Mouse (Mus musculus) forebrain, embryonic 11.5 days (tissue): ENCODE data around the gene Pcdh17. TPM values are rescaled to one million over a fixed set of nuclear protein-coding genes. Genes with fewer than 3 reads are reported as not detected.

ENCODE experiments used
- ATAC-seq: fragments of 200-750 bp; cut with Nextera tagmentation; replicated peaks from 2 replicates; pipeline ENCODE4 v1.8.0; 2017; ENCODE audit warnings: moderate TSS enrichment; ENCODE audit not compliant: low FRiP score
- DNase-seq: peaks from one replicate; pipeline ENCODE4 v3.0.0-alpha.2; 2017; ENCODE audit warnings: low spot score
- H3K27ac ChIP-seq: fragments of 300-500 bp; sonication (generic); 2 replicates; pipeline ENCODE4 v1.5.1; 2014; ENCODE audit warnings: low read depth, low read length
- H3K27me3 ChIP-seq: fragments of 300-500 bp; sonication (generic); 2 replicates; pipeline ENCODE4 v1.6.1; 2014; ENCODE audit warnings: mild to moderate bottlenecking, low read length, mixed read lengths; ENCODE audit not compliant: control insufficient read depth, insufficient read depth
- H3K36me3 ChIP-seq: fragments of 300-500 bp; sonication (generic); 2 replicates; pipeline ENCODE4 v1.6.1; 2014; ENCODE audit warnings: mild to moderate bottlenecking, low read length, moderate library complexity, mixed read lengths; ENCODE audit not compliant: control insufficient read depth, insufficient read depth
- H3K4me1 ChIP-seq: fragments of 300-500 bp; sonication (generic); replicated peaks from 2 replicates; pipeline ENCODE4 v1.6.1; 2014; ENCODE audit warnings: low read length, mixed read lengths; ENCODE audit not compliant: control insufficient read depth, insufficient read depth
- H3K4me2 ChIP-seq: fragments of 300-500 bp; sonication (generic); 2 replicates; pipeline ENCODE4 v1.6.1; 2014; ENCODE audit warnings: low read depth, mild to moderate bottlenecking, low read length, moderate library complexity, mixed read lengths; ENCODE audit not compliant: severe bottlenecking
- H3K4me3 ChIP-seq: fragments of 300-500 bp; sonication (generic); 2 replicates; pipeline ENCODE4 v1.5.1; 2014; ENCODE audit warnings: low read depth, low read length
- H3K9ac ChIP-seq: fragments of 300-500 bp; sonication (generic); 2 replicates; pipeline ENCODE4 v1.6.1; 2014; ENCODE audit warnings: low read length
- H3K9me3 ChIP-seq: fragments of 300-500 bp; sonication (generic); 2 replicates; pipeline ENCODE4 v1.6.1; 2016; ENCODE audit warnings: low read length, mixed read lengths; ENCODE audit not compliant: control insufficient read depth
- WGBS: fragments of 180-500 bp; shearing (Covaris S2); extraction: QIAGEN DNeasy Blood & Tissue Kit; methylation state at CpG from one replicate; pipeline ENCODE4 v1.1.7; 2014; 5-methylcytosine and 5-hydroxymethylcytosine counted together
- polyA plus RNA-seq: library from polyadenylated mRNA; unstranded; fragments of >200 nt; fragmentation: Nextera tagmentation; extraction: Ambion mirVana; gene quantifications from 2 replicates; pipeline ENCODE4 v1.2.1, GENCODE M21; 2014

The Pcdh17 gene
- polyA plus RNA-seq, 1 experiment from 2014 or later = 8.7 TPM

- Histone ChIP-seq H3K27ac (no peak overlapping the region), H3K4me2 (no peak overlapping the region), H3K9ac (no peak overlapping the region), H3K36me3 (no peaks in the 10 kb centered on the region), H3K27me3 (no peaks in the 10 kb centered on the region), H3K4me3 (no peak overlapping the region), H3K9me3 (no peaks in the 10 kb centered on the region), H3K4me1 (no peaks in the 10 kb centered on the region)
- ATAC-seq (no peak), DNase-seq (no peak)
Measured at GRCm38 (mm10) chr14:84535264-84535663, 91.9 kb downstream of the Pcdh17 start.

GRCm38 (mm10) chr14:84541838-84542237, 98.5 kb downstream of the Pcdh17 start:
- 92% methylated on average over 3 of the region's 3 CpGs for WGBS
- Histone ChIP-seq H3K4me1 (no peaks in the 10 kb centered on the region), H3K27me3 (no peaks in the 10 kb centered on the region), H3K9me3 (no peaks in the 10 kb centered on the region), H3K4me3 (no peak overlapping the region), H3K36me3 (no peaks in the 10 kb centered on the region), H3K9ac (no peak overlapping the region), H3K4me2 (no peak overlapping the region), H3K27ac (no peak overlapping the region)
- no peak for ATAC-seq
- no peak for DNase-seq

GRCm38 (mm10) chr14:84545968-84546367, 102.6 kb downstream of the Pcdh17 start:
- 55% methylated on average over 2 of the region's 2 CpGs for WGBS
- no peaks in the 10 kb centered on the region for H3K27me3 ChIP-seq
- DNase-seq (no peak), ATAC-seq (no peak; the same call in 1 of the 2 replicates)
- H3K9ac ChIP-seq = no peak overlapping the region
- no peaks in the 10 kb centered on the region for H3K9me3 ChIP-seq
- no peak overlapping the region for H3K27ac ChIP-seq
- H3K4me2 ChIP-seq = no peak overlapping the region
- no peaks in the 10 kb centered on the region for H3K36me3 ChIP-seq
- no peak overlapping the region for H3K4me3 ChIP-seq
- H3K4me1 ChIP-seq = no peaks in the 10 kb centered on the region

- ATAC-seq (no peak), DNase-seq (no peak)
- H3K27ac ChIP-seq = no peak overlapping the region
- no peaks in the 10 kb centered on the region for H3K4me1 ChIP-seq
- no peak overlapping the region for H3K4me3 ChIP-seq
- H3K9ac ChIP-seq = no peak overlapping the region
- 85% methylated on average over 10 of the region's 10 CpGs for WGBS
- no peak overlapping the region for H3K4me2 ChIP-seq
- H3K36me3 ChIP-seq = no peaks in the 10 kb centered on the region
- no peaks in the 10 kb centered on the region for H3K27me3 ChIP-seq
- H3K9me3 ChIP-seq = no peaks in the 10 kb centered on the region
Measured at GRCm38 (mm10) chr14:84547513-84548194, 104.3 kb downstream of the Pcdh17 start.

GRCm38 (mm10) chr14:84551546-84551945, 108.2 kb downstream of the Pcdh17 start:
- Histone ChIP-seq H3K4me3 (no peak overlapping the region), H3K36me3 (no peaks in the 10 kb centered on the region), H3K27me3 (no peaks in the 10 kb centered on the region), H3K27ac (no peak overlapping the region), H3K9me3 (no peaks in the 10 kb centered on the region), H3K4me2 (no peak overlapping the region), H3K4me1 (no peaks in the 10 kb centered on the region), H3K9ac (no peak overlapping the region)
- 93% methylated on average over 5 of the region's 5 CpGs for WGBS
- ATAC-seq (no peak), DNase-seq (no peak)

GRCm38 (mm10) chr14:84571071-84571470, 127.7 kb downstream of the Pcdh17 start:
- no peak overlapping the region for H3K4me2 ChIP-seq
- no peaks in the 10 kb centered on the region for H3K9me3 ChIP-seq
- DNase-seq (no peak), ATAC-seq (no peak)
- H3K4me3 ChIP-seq = no peak overlapping the region
- no peaks in the 10 kb centered on the region for H3K4me1 ChIP-seq
- H3K36me3 ChIP-seq = no peaks in the 10 kb centered on the region
- no peak overlapping the region for H3K9ac ChIP-seq
- H3K27me3 ChIP-seq = no peaks in the 10 kb centered on the region
- no peak overlapping the region for H3K27ac ChIP-seq
